Mouse (Mus musculus) layer of hippocampus, adult 2 months (tissue): ENCODE measurements at regions not wholly inside any gene's neighbourhood (a gene's known extent, or its start where the extent isn't known, plus 50 kb on each side); places are given as distances from the start of the nearest gene placed in this dataset.

ENCODE experiments used
- DNase-seq, 2 experiments: peaks; one replicate each; pipeline ENCODE4 v3.0.0; 2022; ENCODE audit warnings: low spot score in 2 of 2
- H3K27ac ChIP-seq: fragments of 200-600 bp; 2 replicates; pipeline ENCODE4 v1.8.1; 2022
- H3K4me3 ChIP-seq: fragments of 200-600 bp; 2 replicates; pipeline ENCODE4 v1.8.1; 2022; ENCODE audit warnings: mild to moderate bottlenecking
- CTCF ChIP-seq: fragments of 200-600 bp; conservative IDR thresholded peaks from 2 replicates; pipeline ENCODE4 v1.8.1; 2022; ENCODE audit warnings: antibody characterized with exemption, mild to moderate bottlenecking, moderate library complexity

- Histone ChIP-seq H3K4me3 (no peak overlapping the region), H3K27ac (no peak overlapping the region)
- DNase-seq, result no peak
- TF ChIP-seq CTCF, result no peak
These were observed 197.8 kb upstream of the Kbtbd8 start for GRCm38 (mm10) chr6:94919194-94919743.

- Histone ChIP-seq H3K4me3 (no peak overlapping the region), H3K27ac (no peak overlapping the region)
- no peak for TF ChIP-seq CTCF
- DNase-seq, result no peak
These were observed 201.0 kb upstream of the Kbtbd8 start for GRCm38 (mm10) chr6:94915842-94916620.

GRCm38 (mm10) chr6:94911836-94912235, 205.2 kb upstream of the Kbtbd8 start:
- DNase-seq, result no peak
- no peak for TF ChIP-seq CTCF
- no peak overlapping the region for H3K4me3 ChIP-seq
- H3K27ac ChIP-seq, result no peak overlapping the region

- H3K4me3 ChIP-seq, result no peak overlapping the region
- no peak for TF ChIP-seq CTCF
- no peak for DNase-seq
- H3K27ac ChIP-seq, result no peak overlapping the region
These were observed 205.7 kb upstream of the Kbtbd8 start for GRCm38 (mm10) chr6:94911374-94911773.

GRCm38 (mm10) chr6:94900862-94901261, 200.9 kb upstream of the Lrig1 start:
- no peak for DNase-seq
- Histone ChIP-seq H3K27ac (no peak overlapping the region), H3K4me3 (no peak overlapping the region)
- no peak for TF ChIP-seq CTCF

GRCm38 (mm10) chr6:94898881-94899280, 198.9 kb upstream of the Lrig1 start:
- TF ChIP-seq CTCF, result no peak
- Histone ChIP-seq H3K27ac (no peak overlapping the region), H3K4me3 (no peak overlapping the region)
- DNase-seq, result no peak

GRCm38 (mm10) chr6:94890165-94890564, 190.2 kb upstream of the Lrig1 start:
- DNase-seq, result no peak
- Histone ChIP-seq H3K4me3 (no peak overlapping the region), H3K27ac (no peak overlapping the region)
- TF ChIP-seq CTCF, result no peak

GRCm38 (mm10) chr6:94889271-94889670, 189.3 kb upstream of the Lrig1 start:
- no peak overlapping the region for H3K27ac ChIP-seq
- TF ChIP-seq CTCF, result no peak
- no peak overlapping the region for H3K4me3 ChIP-seq
- DNase-seq, result no peak

GRCm38 (mm10) chr6:94881139-94881538, 181.2 kb upstream of the Lrig1 start:
- Histone ChIP-seq H3K27ac (no peak overlapping the region), H3K4me3 (no peak overlapping the region)
- DNase-seq, result no peak
- TF ChIP-seq CTCF, result no peak

GRCm38 (mm10) chr6:94875841-94876240, 175.9 kb upstream of the Lrig1 start:
- no peak for DNase-seq
- Histone ChIP-seq H3K4me3 (no peak overlapping the region), H3K27ac (no peak overlapping the region)
- TF ChIP-seq CTCF, result no peak

- H3K4me3 ChIP-seq, result no peak overlapping the region
- H3K27ac ChIP-seq, result no peak overlapping the region
- no peak for DNase-seq
- TF ChIP-seq CTCF, result no peak
These were observed 175.1 kb upstream of the Lrig1 start for GRCm38 (mm10) chr6:94875065-94875464.

GRCm38 (mm10) chr6:94874415-94874814, 174.5 kb upstream of the Lrig1 start:
- no peak for DNase-seq
- H3K27ac ChIP-seq, result no peak overlapping the region
- no peak for TF ChIP-seq CTCF
- H3K4me3 ChIP-seq, result no peak overlapping the region

- no peak for DNase-seq
- H3K27ac ChIP-seq, result no peak overlapping the region
- no peak for TF ChIP-seq CTCF
- no peak overlapping the region for H3K4me3 ChIP-seq
These were observed 168.0 kb upstream of the Lrig1 start for GRCm38 (mm10) chr6:94867952-94868351.

- no peak for DNase-seq
- no peak overlapping the region for H3K27ac ChIP-seq
- TF ChIP-seq CTCF, result no peak
- H3K4me3 ChIP-seq, result no peak overlapping the region
These were observed 165.5 kb upstream of the Lrig1 start for GRCm38 (mm10) chr6:94865498-94865897.
